Mouse (Mus musculus): ENCODE data around the gene Sdf4.

DNA sequence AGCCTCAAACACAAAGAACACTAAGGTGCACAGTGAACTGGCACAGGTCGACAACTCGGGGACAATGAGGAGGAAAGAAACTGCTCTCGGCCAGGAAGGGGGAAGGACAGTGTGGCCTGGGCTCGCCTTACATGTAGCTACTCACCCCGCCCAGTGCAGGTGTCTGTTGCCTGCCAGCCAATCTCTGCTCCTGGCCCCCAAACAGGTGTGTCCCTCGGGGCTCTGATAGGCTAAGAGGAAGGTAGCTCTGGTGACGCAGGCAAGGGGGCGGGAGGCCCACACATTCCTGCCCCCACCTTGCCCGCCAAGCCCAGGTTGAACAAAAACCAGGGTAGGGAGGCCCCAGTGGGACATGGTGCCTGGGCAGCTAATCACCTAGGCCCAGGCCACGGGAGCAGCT is 67.0 kb downstream of the Sdf4 start:
- TF ChIP-seq CTCF (IDR thresholded peaks at IDR 0.05; ENCODE audit: insufficient read depth, low read length) (no peak), POLR2A (IDR thresholded peaks at IDR 0.05; ENCODE audit: borderline replicate concordance, extremely low read depth, low read depth, low read length) (peak; percentile 92; the same call in 1 of the 2 replicates)

Data from lung, adult 2 months (tissue).